Mouse (Mus musculus): ENCODE data around the gene Hnrnpa3.

The Hnrnpa3 gene

GRCm38 (mm10) chr2:75702588-75702976 is 43.5 kb downstream of the Hnrnpa3 start:
- DNase-seq (ENCODE audit: low read depth, low spot score): no peak

- peak; percentile 94 for DNase-seq (ENCODE audit: low read depth, low spot score)
These were observed 44.5 kb downstream of the Hnrnpa3 start for GRCm38 (mm10) chr2:75703375-75704181.

GRCm38 (mm10) chr2:75704234-75705161 is 45.4 kb downstream of the Hnrnpa3 start, which contains the start of gene Nfe2l2:
TSS of gene Nfe2l2 (minus strand) at chr2:75704641.
- peak; percentile 99 for DNase-seq (ENCODE audit: low read depth, low spot score)

- DNase-seq (ENCODE audit: low read depth, low spot score): peak; percentile 70
These were observed 46.2 kb downstream of the Hnrnpa3 start for GRCm38 (mm10) chr2:75705162-75705752.

- DNase-seq (ENCODE audit: low read depth, low spot score): no peak
These were observed 47.4 kb downstream of the Hnrnpa3 start for GRCm38 (mm10) chr2:75706435-75706834.

GRCm38 (mm10) chr2:75707420-75707819 is 48.4 kb downstream of the Hnrnpa3 start:
- no peak for DNase-seq (ENCODE audit: low read depth, low spot score)

GRCm38 (mm10) chr2:75713083-75713482 is 54.0 kb downstream of the Hnrnpa3 start:
- no peak for DNase-seq (ENCODE audit: low read depth, low spot score)

GRCm38 (mm10) chr2:75714766-75715165 is 55.7 kb downstream of the Hnrnpa3 start:
- no peak for DNase-seq (ENCODE audit: low read depth, low spot score)

- DNase-seq (ENCODE audit: low read depth, low spot score): peak; percentile 89
These were observed 57.3 kb downstream of the Hnrnpa3 start for GRCm38 (mm10) chr2:75716046-75717016.

Measured in skeletal muscle tissue, adult 2 months (tissue).